Mouse (Mus musculus): ENCODE measurements around the gene Mylk2.

The Mylk2 gene

DNA sequence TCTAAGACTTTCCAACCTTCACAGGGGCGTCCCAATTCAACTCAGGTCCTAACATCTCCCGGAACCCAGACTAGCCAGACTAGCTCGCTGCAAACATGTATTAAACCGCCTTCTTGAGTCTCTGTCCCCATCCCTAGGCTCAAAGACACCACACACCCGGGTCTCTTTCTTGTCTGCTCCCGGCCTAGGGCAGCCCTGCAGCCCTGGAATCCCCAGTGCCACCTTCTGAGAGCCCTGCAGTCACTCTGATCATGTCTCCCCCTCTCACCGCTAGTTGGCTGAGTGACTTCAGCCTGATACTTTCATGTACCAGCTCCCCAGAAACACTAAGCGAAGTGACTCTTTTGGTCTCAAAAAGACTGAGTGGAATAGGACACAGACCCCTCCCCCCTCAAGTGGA lies 32.4 kb downstream of the Mylk2 start:
- no peak for DNase-seq (ENCODE audit: low read depth, low spot score)

DNA sequence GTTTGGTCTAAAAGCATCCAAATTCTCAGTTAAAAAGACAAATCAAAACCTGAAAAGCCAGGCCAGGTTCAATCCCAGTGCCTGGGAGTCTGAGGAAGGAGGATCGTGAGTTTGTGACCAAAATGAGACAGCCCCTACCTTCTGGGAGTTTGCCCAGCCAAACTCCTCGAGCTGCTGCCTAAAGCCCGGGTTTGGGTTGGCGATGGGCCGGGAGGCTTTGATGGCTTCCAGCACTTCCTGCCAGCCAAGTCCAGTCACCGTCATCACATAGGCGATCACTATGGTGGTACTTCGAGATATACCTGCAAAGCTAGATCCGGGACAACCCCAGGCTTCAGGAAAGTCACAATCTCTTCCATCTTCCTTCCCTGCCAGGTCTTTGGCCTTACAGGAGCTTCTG lies 32.9 kb downstream of the Mylk2 start:
- DNase-seq (ENCODE audit: low read depth, low spot score), result no peak

DNA sequence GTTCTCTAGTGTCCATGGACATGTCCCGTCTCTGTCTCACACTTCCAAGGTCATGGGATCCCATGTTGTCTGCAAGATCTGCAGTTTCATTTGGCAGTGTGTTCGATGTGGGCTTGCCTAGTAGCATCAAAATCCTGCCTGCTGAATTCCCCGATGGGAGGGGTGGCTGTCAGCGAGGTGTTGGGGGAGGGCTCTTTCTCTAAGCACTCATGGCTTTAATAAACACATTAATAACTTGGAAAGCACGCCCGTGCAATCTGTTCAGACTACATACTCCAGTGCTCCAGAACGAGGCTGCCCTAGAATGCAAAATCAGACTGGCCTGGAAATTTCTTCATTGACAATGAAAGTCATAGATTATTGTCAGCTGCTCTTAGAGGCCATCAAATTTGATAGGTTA lies 35.9 kb downstream of the Mylk2 start:
- no peak for DNase-seq (ENCODE audit: low read depth, low spot score)

DNA sequence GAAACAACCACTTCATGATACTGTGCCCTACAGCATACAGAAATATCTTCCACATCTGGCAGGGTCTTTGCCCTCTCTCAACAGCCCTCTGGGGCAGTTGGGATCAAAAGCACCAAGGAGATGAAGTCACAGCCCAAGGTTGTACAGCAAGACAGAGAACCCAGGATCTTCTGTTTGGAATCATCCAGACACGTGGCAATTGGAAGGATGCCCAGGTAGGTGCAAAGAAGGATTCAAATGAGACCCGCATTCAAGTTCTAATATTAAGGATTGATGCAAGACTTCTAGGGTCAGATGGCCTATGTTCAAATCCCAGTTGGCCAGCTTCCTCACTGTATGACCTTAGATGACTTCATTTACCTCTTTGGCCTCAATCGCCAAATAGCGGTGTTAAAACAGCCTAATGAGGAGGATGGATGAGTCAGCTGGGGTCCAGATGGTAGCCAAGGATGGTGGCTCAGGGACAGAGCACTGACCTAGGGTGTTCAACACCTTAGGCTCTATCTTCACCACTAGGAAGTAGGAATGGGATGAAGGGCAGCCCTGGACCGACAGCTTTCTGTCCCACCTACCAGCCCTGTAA lies 37.4 kb downstream of the Mylk2 start:
- DNase-seq (ENCODE audit: low read depth, low spot score), result no peak

DNA sequence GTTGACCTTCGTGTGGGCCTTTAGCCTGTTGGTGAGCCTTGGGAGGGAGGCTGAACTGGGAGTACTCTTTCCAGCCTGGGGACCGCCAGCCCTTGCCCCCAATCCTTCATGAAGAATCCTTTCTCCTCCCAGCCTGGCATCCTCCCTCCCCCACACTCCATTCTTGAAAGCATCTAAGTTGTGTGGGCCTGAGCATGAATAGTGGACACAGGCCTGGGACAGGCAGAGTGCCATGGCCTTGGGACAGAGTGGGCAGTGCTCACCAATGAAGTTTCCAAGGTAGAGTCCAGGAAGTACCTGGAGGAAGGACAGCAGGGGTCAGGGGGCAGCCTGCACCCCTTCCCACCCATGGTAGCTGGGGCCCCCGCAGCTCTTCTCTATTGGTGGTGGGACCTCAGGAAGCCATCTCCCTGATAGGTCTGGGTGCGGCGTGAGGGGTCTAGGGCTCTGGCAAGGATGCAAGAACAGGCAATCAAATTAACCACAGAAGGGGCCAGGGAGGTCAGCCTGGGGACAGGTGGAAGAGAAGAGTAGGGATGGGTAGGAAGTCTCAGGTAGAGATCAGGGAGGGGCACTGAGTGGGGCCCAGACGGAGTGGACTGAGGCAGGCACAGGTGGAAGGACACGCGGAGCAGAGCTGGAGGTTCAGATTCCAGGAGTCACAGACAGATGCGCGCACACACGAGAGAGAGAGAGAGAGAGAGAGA lies 39.4 kb downstream of the Mylk2 start:
- DNase-seq (ENCODE audit: low read depth, low spot score), result no peak

DNA sequence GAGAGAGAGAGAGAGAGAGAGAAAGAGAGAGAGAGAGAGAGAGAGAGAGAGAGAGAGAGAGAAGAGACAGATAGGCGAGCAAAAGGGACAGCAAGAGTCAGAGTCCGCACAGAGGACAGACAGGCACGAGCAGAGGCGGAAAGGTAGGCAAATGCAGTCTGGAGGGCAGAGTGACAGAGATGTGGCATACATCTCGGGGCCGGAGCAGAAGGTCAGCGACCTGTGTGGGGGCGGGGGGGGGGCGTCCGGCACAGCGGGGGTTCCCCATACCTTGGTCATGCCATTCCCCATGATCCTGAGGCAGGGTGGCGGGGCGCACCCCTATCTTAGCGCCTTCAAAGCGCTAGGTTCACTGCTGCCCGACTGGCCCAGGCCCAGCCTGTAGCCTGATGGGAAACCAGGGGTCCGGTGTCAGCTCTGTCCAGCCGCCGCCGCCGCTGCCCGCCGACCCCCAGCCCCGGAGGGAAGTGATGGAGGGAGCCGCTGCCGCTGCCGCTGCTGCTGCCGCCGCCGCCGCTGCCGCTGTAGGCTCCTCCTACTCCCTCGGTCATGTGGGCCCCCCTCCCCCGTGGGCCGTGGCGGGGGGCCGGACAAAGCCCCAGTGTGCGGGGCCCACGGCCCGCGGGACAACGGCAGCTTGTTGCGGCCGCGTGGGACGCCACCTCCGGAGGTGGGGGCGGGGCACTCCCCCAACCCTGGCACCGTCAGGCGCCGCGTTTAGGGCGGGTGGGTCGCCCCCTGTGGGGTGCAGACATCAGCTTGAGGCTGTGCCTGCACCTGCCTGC lies 40.1 kb downstream of the Mylk2 start, which contains the start of gene Dusp15:
Dusp15 (minus strand) TSS at position 634 of the 785 bp plus-strand sequence.
- peak; percentile 37 for DNase-seq (ENCODE audit: low read depth, low spot score)

DNA sequence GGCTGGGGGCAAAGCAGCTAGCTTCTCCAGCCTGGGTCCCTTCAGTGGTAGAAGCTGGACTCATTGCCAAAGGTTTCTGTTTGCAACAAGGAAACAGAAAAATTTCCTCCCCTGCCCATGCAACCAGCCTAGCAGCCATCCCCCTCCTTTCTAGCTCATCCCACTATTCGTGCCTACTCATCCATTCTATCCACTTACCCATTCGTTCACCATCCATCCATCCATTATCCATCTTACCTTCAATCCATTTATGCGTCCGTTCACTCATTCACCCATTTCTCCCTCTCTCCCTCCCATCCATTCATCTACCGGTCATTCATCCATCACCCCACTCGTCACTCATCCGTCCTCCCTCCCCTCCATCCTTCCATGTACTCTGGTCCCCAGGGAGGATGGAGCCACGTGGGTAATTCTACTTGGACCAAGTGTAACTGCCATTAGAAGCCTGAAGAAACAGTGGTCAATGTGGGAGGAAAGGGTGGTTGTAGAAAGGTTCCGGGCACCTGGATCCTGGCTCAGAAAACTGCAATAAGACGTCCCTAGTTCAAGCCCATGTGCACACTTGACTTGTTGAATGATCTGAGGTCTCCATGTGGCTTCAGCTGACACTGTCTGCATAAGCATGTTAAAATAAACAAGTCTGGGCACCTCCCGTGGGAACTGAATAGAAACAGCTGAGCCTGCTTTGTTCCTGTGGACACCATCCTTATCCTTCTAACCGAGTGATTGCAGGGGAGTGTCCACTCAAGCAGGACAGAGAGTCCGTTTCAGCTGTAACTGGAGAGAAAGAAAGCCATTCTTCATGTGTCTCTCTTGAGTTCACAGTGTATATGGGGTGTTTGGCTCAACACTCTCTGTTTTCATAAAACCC lies 40.9 kb downstream of the Mylk2 start:
- no peak for DNase-seq (ENCODE audit: low read depth, low spot score)

DNA sequence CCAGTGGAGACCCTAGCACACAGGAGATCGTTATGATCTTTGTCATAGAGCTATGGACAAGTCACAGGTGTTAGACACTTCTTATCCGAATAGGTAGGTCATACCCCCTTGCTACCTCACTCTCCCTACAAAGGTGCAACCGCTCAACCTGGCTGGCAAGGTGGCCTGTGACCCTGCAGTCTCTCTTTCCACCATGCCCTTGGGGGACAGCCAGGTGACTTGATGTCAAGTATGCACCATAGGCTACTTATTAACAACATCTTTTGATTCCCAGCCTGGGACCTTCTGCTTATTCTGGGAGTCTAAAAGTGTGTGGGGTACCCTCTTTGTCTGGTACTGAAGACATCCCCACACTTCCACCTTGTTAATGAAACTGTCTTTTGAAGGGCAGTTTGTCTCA lies 47.0 kb downstream of the Mylk2 start:
- no peak for DNase-seq (ENCODE audit: low read depth, low spot score)

DNA sequence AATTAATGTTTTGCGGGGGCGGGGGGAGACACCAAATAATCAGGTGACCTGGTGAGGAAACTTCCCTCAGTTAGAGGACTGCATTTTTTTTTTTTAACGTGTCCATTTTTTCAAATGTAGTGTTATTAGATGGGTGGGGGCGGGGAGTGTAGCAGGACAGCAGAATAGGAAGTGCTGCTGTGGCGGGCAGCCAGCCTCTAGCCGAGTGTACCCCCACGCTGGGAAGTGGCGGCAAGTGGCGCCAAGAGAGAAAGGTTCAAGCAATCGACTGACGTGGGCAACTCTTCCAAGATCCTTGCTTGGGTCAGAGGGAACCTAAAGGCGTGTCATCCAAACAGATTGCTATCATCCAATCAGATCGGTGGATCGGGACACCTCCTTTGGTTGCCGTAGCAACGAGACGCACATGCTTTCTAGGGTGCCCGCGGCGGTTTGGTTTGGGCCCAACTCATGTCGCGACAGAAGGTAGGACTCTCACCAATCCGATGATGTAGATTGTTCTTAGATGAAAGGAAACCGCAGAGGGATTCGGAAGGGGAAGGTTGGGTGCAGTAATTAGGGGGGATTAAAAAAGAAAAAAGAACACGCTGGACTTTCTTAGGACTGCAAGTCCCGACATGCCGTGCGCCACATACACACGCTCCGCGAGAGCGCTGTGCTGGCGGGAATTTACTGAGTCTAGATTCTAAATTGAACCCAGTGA lies 51.1 kb downstream of the Mylk2 start, which contains the start of gene Ttll9:
Ttll9 (plus strand) TSS at position 395 of the 703 bp plus-strand sequence.
- DNase-seq (ENCODE audit: low read depth, low spot score), result peak; percentile 91

DNA sequence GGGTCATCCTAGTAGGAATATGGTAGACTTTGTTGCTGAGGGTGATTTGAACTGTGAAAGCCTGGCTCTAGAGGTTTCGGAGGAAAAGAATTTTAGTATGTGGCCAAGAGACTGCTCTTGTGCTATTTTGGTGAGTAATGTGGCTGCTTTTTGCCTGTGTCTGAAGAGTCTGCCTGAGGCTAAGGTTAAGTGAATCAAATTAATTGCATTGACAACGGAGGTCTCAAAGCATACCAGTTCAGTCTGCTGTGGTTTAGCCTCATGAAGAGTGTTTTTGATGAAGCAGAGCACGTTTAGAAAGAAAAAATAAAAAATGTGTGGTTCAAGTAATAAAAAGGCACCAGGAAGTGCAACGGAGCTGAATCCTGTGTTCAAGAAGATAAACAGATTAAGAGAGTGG lies 54.4 kb downstream of the Mylk2 start:
- DNase-seq (ENCODE audit: low read depth, low spot score), result no peak
